Mouse (Mus musculus) thymus, postnatal 0 days (tissue): ENCODE measurements at regions not wholly inside any gene's neighbourhood (a gene's known extent, or its start where the extent isn't known, plus 50 kb on each side); places are given as distances from the start of the nearest gene placed in this dataset.

Experiments
- DNase-seq: peaks from one replicate; pipeline ENCODE4 v3.0.0-alpha.2; 2015; ENCODE audit warnings: low spot score

GRCm38 (mm10) chr17:7467638-7468037 is 82.4 kb upstream of the Unc93a2 start:
- DNase-seq: no peak

- no peak for DNase-seq
Measured at GRCm38 (mm10) chr17:7464901-7465300, 79.6 kb upstream of the Unc93a2 start.

GRCm38 (mm10) chr17:7461164-7461563 is 75.9 kb upstream of the Unc93a2 start:
- no peak for DNase-seq

- DNase-seq: no peak
Measured at GRCm38 (mm10) chr17:7456939-7457338, 71.7 kb upstream of the Unc93a2 start.

- DNase-seq: peak; percentile 55
Measured at GRCm38 (mm10) chr17:7443822-7444221, 58.6 kb upstream of the Unc93a2 start.

GRCm38 (mm10) chr17:7435075-7435474 is 49.8 kb upstream of the Unc93a2 start:
- DNase-seq: no peak
